Mouse (Mus musculus): ENCODE measurements around the gene Plxnd1.

DNA sequence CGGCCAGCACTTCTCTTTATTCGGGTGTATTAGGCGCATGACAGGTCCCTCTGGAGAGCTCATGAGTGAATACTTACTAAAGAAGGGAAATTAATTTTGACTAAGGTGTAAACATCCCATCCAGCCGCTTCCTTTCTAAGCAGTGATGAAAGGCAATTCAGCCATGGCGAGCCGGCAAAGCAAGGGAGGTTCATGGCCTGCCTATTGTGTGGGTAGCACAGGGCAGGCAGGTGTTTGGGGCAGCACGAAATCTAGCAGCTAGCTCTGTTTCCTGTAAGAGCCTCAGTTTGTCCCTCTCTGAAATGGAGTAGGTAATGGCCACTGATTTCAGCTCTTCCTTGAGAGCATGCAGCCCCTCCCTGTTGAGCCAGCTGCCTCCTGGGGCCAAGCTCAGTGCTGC, 10.2 kb downstream of the Plxnd1 start:
- TF ChIP-seq CTCF (IDR thresholded peaks at IDR 0.05; ENCODE audit: borderline replicate concordance, insufficient read depth, low read length) = no peak
- no peak for TF ChIP-seq POLR2A (IDR thresholded peaks at IDR 0.05; ENCODE audit: low read depth, low read length)
